Mouse (Mus musculus) fibroblast of lung, adult 2 months (primary cell): ENCODE measurements around the gene Mfsd5.

Source experiments
- DNase-seq: peaks from one replicate; pipeline ENCODE4 v3.0.0-alpha.2; 2011; ENCODE audit warnings: low read depth

The Mfsd5 gene

DNA sequence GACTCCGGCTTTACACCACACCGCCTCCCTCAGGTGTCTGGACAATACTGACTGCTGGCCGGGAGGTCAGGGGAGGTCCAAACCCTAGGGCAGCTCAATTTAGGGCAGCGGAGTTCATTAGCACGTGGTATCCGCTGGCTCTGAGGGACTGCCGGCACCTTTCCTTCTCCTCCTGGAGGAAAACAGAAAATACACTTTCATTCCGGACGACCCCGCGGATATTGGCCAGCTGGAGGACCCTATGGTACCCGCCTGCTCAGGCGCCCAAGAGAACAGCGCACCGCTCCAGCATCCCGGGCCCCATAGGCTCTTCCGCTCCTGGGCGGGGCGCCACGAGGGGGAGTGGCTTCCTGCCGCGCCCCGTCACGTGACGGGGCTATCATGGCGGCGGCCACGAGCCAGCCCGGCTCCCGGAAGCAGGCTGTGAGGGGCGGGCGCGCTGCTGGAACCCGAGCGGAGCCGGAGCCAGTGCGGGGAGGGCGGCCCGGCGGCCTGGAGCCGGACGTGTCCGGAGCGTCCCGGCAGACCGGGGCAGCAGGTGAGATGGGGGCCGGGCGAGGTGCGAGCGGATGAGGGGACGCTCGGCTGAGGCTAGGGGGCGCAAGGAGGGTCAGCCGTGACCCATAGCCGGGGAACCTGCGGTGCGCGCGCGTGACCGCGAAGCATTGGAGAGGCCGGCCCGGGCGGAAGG lies at the start of gene Mfsd5:
TSS of gene Mfsd5 (plus strand) at position 363 of the 691 bp plus-strand sequence.
- peak; percentile 75 for DNase-seq

DNA sequence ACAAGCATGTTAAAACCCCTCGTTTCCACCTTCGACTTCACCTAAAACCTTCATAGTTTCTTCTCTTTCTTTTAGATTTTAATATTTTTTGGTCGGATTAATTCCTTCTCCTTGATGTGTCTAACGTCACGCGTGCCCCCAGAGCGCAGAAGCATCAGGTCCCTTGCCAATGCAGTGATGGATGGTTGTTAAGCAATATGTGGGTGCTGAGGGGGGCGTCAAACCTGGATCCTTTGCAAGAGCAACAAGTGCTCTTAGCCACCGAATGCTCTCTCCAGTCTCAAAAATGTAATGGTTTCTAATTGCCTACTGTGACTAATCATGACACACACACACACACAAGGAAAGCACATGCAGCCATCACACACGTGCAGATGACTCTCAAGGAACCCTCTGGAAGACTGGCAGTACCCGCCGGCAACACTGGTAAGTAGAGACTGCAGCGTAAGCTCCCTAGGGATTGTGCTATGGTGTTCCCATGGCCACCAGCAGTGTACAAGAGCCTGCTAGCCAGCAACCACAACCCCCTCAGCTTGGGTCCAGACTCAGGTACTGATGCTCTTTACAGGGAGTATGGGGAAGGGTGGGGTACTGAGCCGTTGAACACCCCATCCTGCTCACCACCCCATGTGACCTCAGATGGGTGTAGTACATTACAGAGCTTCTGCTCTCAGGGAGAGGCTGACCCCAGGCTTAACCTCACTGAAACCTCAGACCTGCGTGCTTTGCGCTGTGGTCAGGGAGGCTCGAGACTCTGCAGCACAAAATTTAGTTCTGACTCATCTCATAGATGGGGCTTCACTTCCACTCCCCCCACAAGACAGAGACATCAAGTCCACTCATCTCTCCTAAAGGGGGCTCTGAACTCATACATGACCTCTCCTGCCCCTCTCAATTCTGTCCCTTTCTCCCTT lies 48.6 kb upstream of the Mfsd5 start:
- no peak for DNase-seq

DNA sequence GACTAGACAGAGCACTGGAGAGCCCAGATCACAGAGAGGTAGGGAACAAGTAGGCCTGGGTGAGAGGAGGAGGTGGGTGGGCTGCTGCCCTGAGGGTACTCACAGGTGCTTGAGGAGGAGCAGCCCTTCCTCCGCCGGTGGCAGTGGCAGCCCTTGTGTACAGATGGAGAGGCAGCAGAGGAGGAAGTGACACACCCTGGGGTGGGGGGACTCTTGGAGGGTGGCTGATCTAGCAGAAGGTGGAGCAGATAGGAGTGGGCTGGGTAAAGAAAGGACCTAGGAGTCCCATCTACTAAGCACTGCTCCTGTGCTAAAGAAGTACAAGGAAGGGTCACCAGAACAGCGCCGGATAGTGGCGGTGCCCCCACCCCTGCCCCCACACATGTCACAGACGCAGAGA lies 47.5 kb upstream of the Mfsd5 start, which contains the start of gene Itgb7:
TSS of gene Itgb7 (minus strand) at position 197 of the 400 bp plus-strand sequence.
- DNase-seq, result no peak

- DNase-seq, result no peak
Measured at GRCm38 (mm10) chr15:102232764-102233163, 46.5 kb upstream of the Mfsd5 start.

DNA sequence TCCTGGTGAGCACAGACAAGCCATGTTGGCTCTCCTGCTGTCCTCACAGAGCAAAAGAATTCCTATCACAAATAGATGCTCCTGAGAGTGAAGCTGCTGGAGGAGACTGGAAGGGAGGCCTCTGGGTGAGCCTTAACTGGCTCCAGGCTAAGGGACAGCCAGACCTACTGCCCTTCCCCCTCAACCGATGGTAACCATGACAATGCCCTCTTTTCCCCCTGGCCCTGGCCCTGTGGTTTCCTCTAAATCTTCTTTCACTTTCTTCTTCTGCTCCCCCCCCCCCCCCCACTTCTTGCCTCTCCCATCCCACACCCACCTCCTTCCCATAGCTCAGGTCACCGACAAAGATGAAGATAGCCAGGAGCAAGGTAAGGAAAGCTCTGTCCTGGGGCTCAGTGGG lies 45.4 kb upstream of the Mfsd5 start:
- DNase-seq, result no peak

GRCm38 (mm10) chr15:102235371-102236027 lies 43.8 kb upstream of the Mfsd5 start:
- DNase-seq, result no peak

DNA sequence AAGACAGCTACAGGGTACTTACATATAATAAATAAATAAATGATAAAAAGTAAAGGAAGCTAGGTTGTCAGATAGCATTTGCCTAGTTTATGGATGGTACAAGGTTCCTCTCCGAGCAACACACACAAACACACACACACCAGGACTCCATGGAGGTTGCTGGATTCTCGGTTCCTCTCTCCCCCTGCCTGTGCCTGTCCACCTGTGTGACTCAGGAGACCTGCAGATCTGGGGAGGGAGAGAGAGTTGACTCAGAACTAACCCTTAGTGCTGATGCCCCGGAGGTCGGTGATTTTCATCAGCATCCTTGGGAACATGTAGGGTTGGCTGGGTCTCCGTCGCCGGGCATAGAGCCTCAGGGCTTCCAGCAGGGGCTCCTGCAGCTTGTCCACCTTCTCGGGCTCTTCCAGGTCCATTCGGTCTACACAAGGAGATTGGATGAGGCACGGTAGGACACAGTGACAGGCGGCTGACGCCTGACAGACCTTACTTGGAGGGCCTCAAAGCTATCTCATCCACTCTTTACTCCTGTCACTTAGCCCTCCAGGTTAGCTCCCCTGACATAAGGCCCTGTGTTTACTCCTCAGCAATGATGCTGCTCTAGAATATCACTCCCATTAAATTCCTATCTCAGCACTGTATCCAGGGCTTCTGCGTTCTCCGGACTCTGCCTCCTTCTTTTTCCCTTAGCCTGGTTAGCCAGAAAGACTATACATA lies 40.6 kb upstream of the Mfsd5 start:
- DNase-seq, result no peak

- DNase-seq, result no peak
Measured at GRCm38 (mm10) chr15:102239260-102239590, 40.0 kb upstream of the Mfsd5 start.

DNA sequence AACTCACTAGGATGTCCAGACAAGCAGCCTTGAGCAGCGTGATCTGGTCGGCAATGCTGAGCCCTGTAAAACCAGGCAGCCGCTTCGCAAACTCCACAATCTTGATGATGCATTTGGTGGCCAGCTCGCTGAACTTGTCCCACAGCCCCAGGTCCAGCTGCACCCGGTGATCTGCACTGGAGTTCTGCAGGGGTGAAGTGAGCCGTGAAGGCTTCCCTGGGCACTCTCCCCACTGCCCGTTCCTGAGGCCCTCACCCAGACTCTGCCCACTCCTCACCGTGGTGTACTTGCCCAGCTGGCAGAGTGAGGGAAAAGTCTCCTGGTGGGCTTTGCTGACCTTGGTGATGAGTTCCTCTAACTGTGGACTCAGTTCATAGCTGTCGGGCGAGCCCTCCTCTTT lies 39.4 kb upstream of the Mfsd5 start:
- no peak for DNase-seq

DNA sequence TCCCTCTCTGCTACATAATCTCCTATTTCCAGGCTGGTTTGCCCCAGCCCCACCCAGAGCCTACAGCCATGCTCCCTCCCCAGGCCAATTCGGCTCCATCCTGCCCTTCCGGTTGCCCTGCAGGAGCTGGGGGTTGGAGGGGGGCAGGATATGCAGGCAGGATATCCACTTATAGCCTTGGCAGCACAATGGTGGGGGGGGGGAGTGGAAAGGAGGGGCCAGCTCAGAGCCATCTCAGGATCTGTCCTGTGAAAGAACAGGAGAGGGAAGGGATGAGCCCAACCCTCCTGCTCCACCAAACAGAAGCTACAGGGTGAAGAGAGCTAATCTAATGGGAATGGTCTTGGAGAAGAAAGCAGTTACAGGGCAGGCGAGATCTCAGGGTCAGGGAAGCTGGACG lies 38.6 kb upstream of the Mfsd5 start:
- no peak for DNase-seq

GRCm38 (mm10) chr15:102242404-102243228 lies 36.6 kb upstream of the Mfsd5 start:
- no peak for DNase-seq

- DNase-seq, result no peak
Measured at GRCm38 (mm10) chr15:102243229-102244190, 35.7 kb upstream of the Mfsd5 start.

DNA sequence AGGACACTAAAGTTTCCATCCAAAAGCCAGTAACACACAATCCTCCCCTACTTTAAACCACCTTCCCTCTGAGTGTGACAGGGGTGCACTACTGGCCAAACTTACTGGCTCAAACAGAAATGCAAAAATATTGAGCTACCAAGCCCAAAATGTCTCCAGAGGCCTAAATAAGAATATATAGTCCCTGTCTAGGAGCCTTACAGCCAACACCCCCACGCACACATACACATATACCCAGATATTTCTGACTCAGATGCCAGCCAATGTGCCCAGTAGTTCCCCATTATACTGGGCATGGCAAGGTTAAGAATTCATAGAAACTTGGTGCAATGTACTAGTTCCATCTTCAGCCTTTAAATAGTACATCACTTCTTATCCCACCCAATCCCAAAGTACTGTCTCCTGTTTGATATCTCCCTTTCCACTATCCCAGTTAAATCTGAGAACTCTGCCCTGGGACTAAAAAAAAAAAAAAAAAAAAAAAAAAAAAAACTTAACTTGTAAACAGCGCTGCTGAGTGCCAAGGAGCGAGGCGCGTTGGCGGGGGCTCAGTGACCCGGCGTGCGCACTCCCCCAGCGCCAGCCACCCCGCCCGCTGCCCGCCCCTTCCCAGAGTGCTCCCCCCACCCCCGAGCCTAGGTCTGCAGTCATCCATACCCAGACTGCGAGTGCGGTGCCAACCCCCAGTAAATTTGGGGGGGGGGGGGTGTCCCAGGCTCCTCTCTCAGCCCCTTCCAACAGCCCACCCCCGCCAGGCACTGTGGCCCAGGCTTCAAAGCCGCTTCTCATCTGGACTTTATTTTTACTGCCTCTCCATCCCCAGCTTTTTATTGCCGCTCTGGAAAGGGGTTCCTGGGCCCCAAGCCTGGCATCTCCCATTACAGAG lies 34.7 kb upstream of the Mfsd5 start:
- no peak for DNase-seq

DNA sequence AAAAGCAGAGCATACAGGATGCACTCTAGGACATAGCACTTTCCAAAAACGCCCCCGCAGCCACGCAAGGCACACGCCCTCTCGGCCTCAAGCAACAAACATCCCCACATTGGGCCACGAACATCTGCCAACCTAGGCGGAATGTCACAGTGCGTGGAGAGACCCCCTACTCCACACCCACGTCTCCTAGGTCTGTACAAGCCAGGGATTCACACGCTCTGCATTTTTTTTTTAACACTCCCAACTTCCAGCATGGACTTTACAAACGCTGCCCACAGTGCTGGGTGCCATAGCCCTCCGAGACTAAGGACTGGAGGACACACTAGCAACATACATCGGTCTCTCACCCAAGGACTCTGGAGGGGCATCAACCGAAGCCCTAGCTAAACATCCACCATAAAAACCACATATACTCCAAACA lies 33.8 kb upstream of the Mfsd5 start:
- no peak for DNase-seq

DNA sequence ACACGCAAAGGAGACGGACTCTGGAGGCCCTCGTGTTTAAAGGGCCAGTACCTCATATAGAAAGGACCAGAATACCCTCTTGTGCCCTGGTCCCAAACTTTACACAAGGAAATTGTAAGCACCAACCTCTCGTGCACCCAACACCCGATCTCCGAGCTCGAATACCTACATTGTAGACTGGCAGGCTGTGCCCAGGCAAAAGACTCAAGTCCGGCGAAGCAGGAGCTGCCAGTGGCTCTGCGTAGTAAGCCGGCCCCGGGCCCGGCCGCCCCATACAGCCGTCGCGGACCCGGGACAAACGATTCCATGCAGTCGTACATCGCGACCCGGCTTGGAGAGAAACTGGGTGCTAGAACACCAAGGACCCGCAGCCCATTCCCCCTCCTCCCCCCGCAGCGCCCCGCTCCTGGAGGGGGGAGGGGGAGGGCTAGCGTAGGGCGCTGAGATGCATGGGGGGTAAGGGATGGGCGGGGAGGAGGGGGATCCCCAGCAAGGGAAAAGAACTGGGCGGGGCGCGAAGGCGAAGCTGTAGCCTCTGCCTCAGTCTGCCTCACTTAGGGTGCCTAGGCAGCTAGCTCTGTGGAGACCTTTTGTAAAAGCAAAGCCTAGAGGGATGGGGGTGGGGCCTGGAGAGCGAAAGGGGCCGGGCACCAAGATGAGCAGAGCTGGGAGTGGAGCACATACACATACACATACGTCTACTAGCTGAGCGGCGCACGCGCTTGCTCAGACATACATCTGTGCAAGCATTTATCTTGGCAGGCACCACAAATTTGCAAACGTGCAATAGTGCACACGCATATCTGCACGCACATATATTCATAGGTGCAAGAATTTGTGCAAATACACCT lies 33.1 kb upstream of the Mfsd5 start:
- DNase-seq, result no peak

GRCm38 (mm10) chr15:102246866-102247251 lies 32.4 kb upstream of the Mfsd5 start:
- peak; percentile 87 for DNase-seq

GRCm38 (mm10) chr15:102247252-102248130 lies 31.8 kb upstream of the Mfsd5 start:
- no peak for DNase-seq
